Mouse (Mus musculus) myocyte (in vitro differentiated cells): ENCODE data around the gene Cox10.

Experiments used
- POLR2A ChIP-seq: IDR thresholded peaks from one replicate; pipeline ENCODE4 v1.6.1; 2011; ENCODE audit warnings: low read depth, mild to moderate bottlenecking, control low read depth, moderate library complexity; ENCODE audit not compliant: insufficient read length
- REST ChIP-seq: IDR thresholded peaks from one replicate; pipeline ENCODE4 v1.6.1; 2011; ENCODE audit warnings: mild to moderate bottlenecking, control low read depth, moderate library complexity; ENCODE audit not compliant: insufficient read depth, insufficient read length
- TCF12 ChIP-seq: IDR thresholded peaks from one replicate; pipeline ENCODE4 v1.6.1; 2011; ENCODE audit warnings: mild to moderate bottlenecking, control low read depth; ENCODE audit not compliant: poor library complexity, insufficient read depth, severe bottlenecking
- TCF3 ChIP-seq: IDR thresholded peaks from one replicate; pipeline ENCODE4 v1.6.1; 2011; ENCODE audit warnings: low read depth, control low read depth; ENCODE audit not compliant: insufficient read length

GRCm38 (mm10) chr11:63967641-63968387 lies 111.5 kb downstream of the Cox10 start:
- TF ChIP-seq TCF12 (no peak), POLR2A (no peak), REST (no peak), TCF3 (no peak)
